Mouse (Mus musculus) liver, postnatal 0 days (tissue): Measurements from ENCODE around the gene Aldh3b2.

Source experiments
- CTCF ChIP-seq: sonication (generic); IDR thresholded peaks from 2 replicates; pipeline ENCODE4 v1.5.1; 2016; ENCODE audit warnings: antibody characterized with exemption, low read depth
- EP300 ChIP-seq: IDR thresholded peaks from 2 replicates; pipeline ENCODE4 v1.6.1; 2016; ENCODE audit warnings: antibody characterized with exemption, low read depth, mild to moderate bottlenecking

- no peak for TF ChIP-seq CTCF
- no peak for TF ChIP-seq EP300
Measured at GRCm38 (mm10) chr19:3924868-3925267, 47.3 kb upstream of the Aldh3b2 start.
